In the genomic region with DNA sequence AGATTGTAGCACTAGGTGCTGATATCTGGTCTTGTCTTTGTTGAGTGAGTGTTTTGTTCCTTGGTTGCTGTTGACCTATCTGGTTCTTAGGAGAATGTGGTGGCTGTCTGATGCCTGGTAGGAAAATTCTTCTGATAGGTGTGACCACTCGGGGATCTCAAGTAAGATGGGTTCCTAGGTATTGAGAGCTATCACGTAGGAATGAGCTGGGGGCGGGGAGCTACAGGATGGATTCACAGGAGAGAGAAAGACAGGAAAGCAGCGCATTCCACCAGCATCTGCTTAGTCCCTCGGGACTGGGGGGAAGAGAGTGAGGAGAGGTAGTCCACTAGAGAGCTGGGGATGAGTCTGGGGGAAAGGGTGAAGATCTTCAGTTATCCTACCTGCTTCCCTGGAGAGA, we compare ENCODE assay signal across 34 mouse cellular contexts.
"Had no signal": no experiment of that assay in that cellular context is flagged by ENCODE, and none has a peak within 500 bp of the region (broad histone marks: within the 10 kb centered on the region; RNA-seq: fewer than 3 reads in every experiment).

No protein-coding gene starts in this region.

- H3K9ac ChIP-seq: heart, embryonic 12.5 days; heart, embryonic 13.5 days; heart, embryonic 15.5 days; hindbrain, embryonic 12.5 days; hindbrain, embryonic 13.5 days; hindbrain, embryonic 14.5 days; hindbrain, embryonic 15.5 days; kidney, embryonic 15.5 days had no signal

- H3K9me3 ChIP-seq: heart, embryonic 10.5 days; heart, embryonic 12.5 days; heart, embryonic 13.5 days; heart, embryonic 15.5 days; hindbrain, embryonic 10.5 days; hindbrain, embryonic 12.5 days; hindbrain, embryonic 13.5 days; hindbrain, embryonic 15.5 days; kidney, embryonic 15.5 days had no signal

- H3K27me3 ChIP-seq: heart, embryonic 12.5 days; heart, embryonic 13.5 days; heart, embryonic 15.5 days; hindbrain, embryonic 12.5 days; hindbrain, embryonic 13.5 days; hindbrain, embryonic 15.5 days; kidney, embryonic 15.5 days had no signal

- H3K4me1 ChIP-seq: heart, embryonic 10.5 days; heart, embryonic 12.5 days; heart, embryonic 15.5 days; hindbrain, embryonic 10.5 days; hindbrain, embryonic 12.5 days; hindbrain, embryonic 13.5 days; kidney, embryonic 15.5 days had no signal

- H3K36me3 ChIP-seq: heart, embryonic 10.5 days; heart, embryonic 12.5 days; heart, embryonic 13.5 days; heart, embryonic 15.5 days; hindbrain, embryonic 10.5 days; hindbrain, embryonic 12.5 days; hindbrain, embryonic 13.5 days; hindbrain, embryonic 15.5 days; kidney, embryonic 15.5 days had no signal

- H3K4me3 ChIP-seq: heart, embryonic 10.5 days; heart, embryonic 12.5 days; heart, embryonic 13.5 days; heart, embryonic 15.5 days; hindbrain, embryonic 10.5 days; hindbrain, embryonic 12.5 days; hindbrain, embryonic 13.5 days; hindbrain, embryonic 15.5 days; kidney, embryonic 15.5 days; layer of hippocampus, adult 2 months; left cerebral cortex, adult 2 months had no signal

- H3K4me2 ChIP-seq: heart, embryonic 11.5 days; heart, embryonic 12.5 days; heart, embryonic 13.5 days; heart, embryonic 15.5 days; hindbrain, embryonic 12.5 days; hindbrain, embryonic 13.5 days; hindbrain, embryonic 14.5 days; hindbrain, embryonic 15.5 days; kidney, embryonic 15.5 days had no signal

- DNase-seq: heart, postnatal 10 days; heart, postnatal 14 days; heart, postnatal 4 days; kidney, adult 11 months; kidney, adult 18-20 months; kidney, adult 2 months; kidney, adult 8-10 months; kidney, adult 9 months; kidney, postnatal 10 days; kidney, postnatal 14 days; kidney, postnatal 25 days; kidney, postnatal 36 days; kidney, postnatal 4 days; layer of hippocampus, adult 9-11 months; layer of hippocampus, postnatal 36 days had no signal

- ATAC-seq: hindbrain, embryonic 16.5 days; hindbrain, postnatal 0 days; inflammation-experienced regulatory T-cells, adult 6 months; intestine, embryonic 16.5 days; intestine, postnatal 0 days had no signal

- H3K27ac ChIP-seq: heart, embryonic 10.5 days; heart, embryonic 13.5 days; heart, embryonic 15.5 days; hindbrain, embryonic 10.5 days; hindbrain, embryonic 12.5 days; hindbrain, embryonic 13.5 days; hindbrain, embryonic 14.5 days; hindbrain, embryonic 15.5 days; hindbrain, postnatal 0 days; kidney, embryonic 15.5 days; kidney, postnatal 0 days; layer of hippocampus, adult 2 months; left cerebral cortex, adult 2 months had no signal
